Mouse (Mus musculus) embryonic fibroblast, embryonic 13.5 days (primary cell): ENCODE data around the gene Cops6.

Experiments used
- CTCF ChIP-seq: IDR thresholded peaks from 2 replicates; pipeline ENCODE4 v1.5.1; 2011; ENCODE audit warnings: mild to moderate bottlenecking, control low read depth, low read length, moderate library complexity, borderline replicate concordance; ENCODE audit not compliant: insufficient read depth
- POLR2A ChIP-seq: IDR thresholded peaks from 2 replicates; pipeline ENCODE4 v1.6.1; 2011; ENCODE audit warnings: low read depth, mild to moderate bottlenecking, control low read depth, low read length, moderate library complexity

GRCm38 (mm10) chr5:138163046-138163445 lies 2.2 kb downstream of the Cops6 start:
- TF ChIP-seq CTCF (no peak), POLR2A (no peak)
